Mouse (Mus musculus) kidney, embryonic 14.5 days (tissue): ENCODE data around the gene Nap1l5. TPM values are rescaled to one million over a fixed set of nuclear protein-coding genes. Genes with fewer than 3 reads are reported as not detected.
A peak's percentile ranks its signal among the peaks of the same experiment; 100 is the strongest.

Experiments
- ATAC-seq: fragments of 200-750 bp; cut with Nextera tagmentation; 2 replicates; pipeline ENCODE4 v1.8.0; 2017; ENCODE audit warnings: moderate number of reproducible peaks, mild to moderate bottlenecking, moderate TSS enrichment, moderate library complexity; ENCODE audit not compliant: low FRiP score, low TSS enrichment
- H3K27ac ChIP-seq: fragments of 300-500 bp; sonication (generic); 2 replicates; pipeline ENCODE4 v1.5.1; 2014; ENCODE audit warnings: low read depth, mild to moderate bottlenecking, low read length, moderate library complexity, mixed read lengths
- H3K27me3 ChIP-seq: fragments of 300-500 bp; sonication (generic); 2 replicates; pipeline ENCODE4 v1.6.1; 2014; ENCODE audit warnings: mild to moderate bottlenecking, low read length; ENCODE audit not compliant: control insufficient read depth, insufficient read depth
- H3K36me3 ChIP-seq: fragments of 300-500 bp; sonication (generic); 2 replicates; pipeline ENCODE4 v1.6.1; 2014; ENCODE audit warnings: low read length, mixed read lengths; ENCODE audit not compliant: control insufficient read depth, insufficient read depth
- H3K4me1 ChIP-seq: fragments of 300-500 bp; sonication (generic); 2 replicates; pipeline ENCODE4 v1.6.1; 2014; ENCODE audit warnings: low read length, mixed read lengths; ENCODE audit not compliant: control insufficient read depth, insufficient read depth
- H3K4me2 ChIP-seq: fragments of 300-500 bp; sonication (generic); replicated peaks from 2 replicates; pipeline ENCODE4 v1.6.1; 2014; ENCODE audit warnings: low read depth, mild to moderate bottlenecking, low read length
- H3K4me3 ChIP-seq: fragments of 300-500 bp; sonication (generic); 2 replicates; pipeline ENCODE4 v1.5.1; 2014; ENCODE audit warnings: mild to moderate bottlenecking, low read length
- H3K9ac ChIP-seq: fragments of 300-500 bp; sonication (generic); 2 replicates; pipeline ENCODE4 v1.6.1; 2014; ENCODE audit warnings: low read depth, mild to moderate bottlenecking, low read length, moderate library complexity
- H3K9me3 ChIP-seq: fragments of 300-500 bp; sonication (generic); 2 replicates; pipeline ENCODE4 v1.6.1; 2016; ENCODE audit warnings: low read length; ENCODE audit not compliant: control insufficient read depth
- WGBS: fragments of 180-500 bp; shearing (Covaris S2); extraction: QIAGEN DNeasy Blood & Tissue Kit; methylation state at CpG from one replicate; pipeline ENCODE4 v1.1.7; 2014; 5-methylcytosine and 5-hydroxymethylcytosine counted together
- polyA plus RNA-seq: library from polyadenylated mRNA; unstranded; fragments of >200 nt; fragmentation: Nextera tagmentation; extraction: Ambion mirVana; gene quantifications from 2 replicates; pipeline ENCODE4 v1.2.1, GENCODE M21; 2014

Gene Nap1l5
- polyA plus RNA-seq: 0.44 and 1.1 TPM in 2 replicates

GRCm38 (mm10) chr6:58906852-58907261 lies at the start of gene Nap1l5:
Nap1l5 (minus strand) TSS chr6:58907076.
- H3K4me1 ChIP-seq: 0 out of 2 replicates have a peak, but pooled peaks cover 2% of the 10 kb centered on the region
- peak; percentile 57; the same call in 1 of the 2 replicates for ATAC-seq
- 47% methylated on average over 34 of the region's 34 CpGs for WGBS
- H3K9me3 ChIP-seq: peaks cover 13% of the 10 kb centered on the region
- no peak within 1 kb of the TSS for H3K9ac ChIP-seq
- H3K4me3 ChIP-seq: peak within 1 kb of the TSS; percentile 33
- H3K27ac ChIP-seq: no peak within 1 kb of the TSS
- peak within 1 kb of the TSS; percentile 47 for H3K4me2 ChIP-seq
- no peaks in the 10 kb centered on the region for H3K36me3 ChIP-seq
- no peaks in the 10 kb centered on the region for H3K27me3 ChIP-seq

- H3K36me3 ChIP-seq: no peaks in the 10 kb centered on the region; the same call in 1 of the 2 replicates
- H3K9ac ChIP-seq: no peak overlapping the region
- H3K27me3 ChIP-seq: no peaks in the 10 kb centered on the region
- H3K9me3 ChIP-seq: no peaks in the 10 kb centered on the region
- no peak overlapping the region for H3K4me3 ChIP-seq
- H3K4me2 ChIP-seq: no peak overlapping the region
- WGBS: 28% methylated on average over 2 of the region's 2 CpGs
- H3K4me1 ChIP-seq: 0 out of 2 replicates have a peak, but pooled peaks cover 3% of the 10 kb centered on the region
- peak; percentile 81; the same call in 1 of the 2 replicates for ATAC-seq
- no peak overlapping the region for H3K27ac ChIP-seq
Observed at GRCm38 (mm10) chr6:58951128-58951992, 44.5 kb upstream of the Nap1l5 start.

- Histone ChIP-seq H3K9ac (no peak overlapping the region), H3K4me1 (0 out of 2 replicates have a peak, but pooled peaks cover 3% of the 10 kb centered on the region), H3K9me3 (no peaks in the 10 kb centered on the region), H3K27ac (no peak overlapping the region), H3K27me3 (no peaks in the 10 kb centered on the region), H3K36me3 (no peaks in the 10 kb centered on the region; the same call in 1 of the 2 replicates), H3K4me2 (no peak overlapping the region), H3K4me3 (no peak overlapping the region)
- no peak for ATAC-seq
- WGBS: 68% methylated on average over 1 of the region's 1 CpGs
Observed at GRCm38 (mm10) chr6:58950410-58950809, 43.5 kb upstream of the Nap1l5 start.

GRCm38 (mm10) chr6:58946840-58947239 lies 40.0 kb upstream of the Nap1l5 start:
- no peak overlapping the region for H3K4me3 ChIP-seq
- no peaks in the 10 kb centered on the region for H3K9me3 ChIP-seq
- ATAC-seq: no peak
- H3K36me3 ChIP-seq: no peaks in the 10 kb centered on the region
- no peak overlapping the region for H3K4me2 ChIP-seq
- H3K27ac ChIP-seq: no peak overlapping the region
- 0 out of 2 replicates have a peak, but pooled peaks cover 3% of the 10 kb centered on the region for H3K4me1 ChIP-seq
- H3K9ac ChIP-seq: no peak overlapping the region
- 80% methylated on average over 4 of the region's 4 CpGs for WGBS
- H3K27me3 ChIP-seq: no peaks in the 10 kb centered on the region

- Histone ChIP-seq H3K9me3 (no peaks in the 10 kb centered on the region), H3K9ac (no peak overlapping the region), H3K4me1 (no peaks in the 10 kb centered on the region), H3K4me3 (no peak overlapping the region), H3K36me3 (no peaks in the 10 kb centered on the region), H3K27me3 (no peaks in the 10 kb centered on the region), H3K27ac (no peak overlapping the region), H3K4me2 (no peak overlapping the region)
- WGBS: 75% methylated on average over 2 of the region's 2 CpGs
- no peak for ATAC-seq
Observed at GRCm38 (mm10) chr6:58946246-58946645, 39.4 kb upstream of the Nap1l5 start.

- H3K4me1 ChIP-seq: no peaks in the 10 kb centered on the region
- ATAC-seq: no peak
- no peak overlapping the region for H3K4me2 ChIP-seq
- H3K4me3 ChIP-seq: no peak overlapping the region
- no peaks in the 10 kb centered on the region for H3K9me3 ChIP-seq
- no peak overlapping the region for H3K9ac ChIP-seq
- no peaks in the 10 kb centered on the region for H3K36me3 ChIP-seq
- no peak overlapping the region for H3K27ac ChIP-seq
- WGBS: 86% methylated on average over 3 of the region's 3 CpGs
- no peaks in the 10 kb centered on the region for H3K27me3 ChIP-seq
Observed at GRCm38 (mm10) chr6:58943958-58944357, 37.1 kb upstream of the Nap1l5 start.

- Histone ChIP-seq H3K4me3 (no peak overlapping the region), H3K36me3 (no peaks in the 10 kb centered on the region), H3K27ac (no peak overlapping the region), H3K9me3 (no peaks in the 10 kb centered on the region), H3K27me3 (no peaks in the 10 kb centered on the region), H3K9ac (no peak overlapping the region), H3K4me1 (no peaks in the 10 kb centered on the region), H3K4me2 (no peak overlapping the region)
- ATAC-seq: no peak
- whole genome bisulfite sequencing: 94% methylated on average over 2 of the region's 2 CpGs
Observed at GRCm38 (mm10) chr6:58942276-58942675, 35.4 kb upstream of the Nap1l5 start.

- Histone ChIP-seq H3K4me2 (no peak overlapping the region), H3K36me3 (no peaks in the 10 kb centered on the region), H3K27me3 (no peaks in the 10 kb centered on the region), H3K27ac (no peak overlapping the region), H3K4me3 (no peak overlapping the region), H3K9me3 (no peaks in the 10 kb centered on the region), H3K9ac (no peak overlapping the region), H3K4me1 (no peaks in the 10 kb centered on the region)
- ATAC-seq: no peak
Observed at GRCm38 (mm10) chr6:58937726-58938125, 30.9 kb upstream of the Nap1l5 start.

- Histone ChIP-seq H3K27ac (no peak overlapping the region), H3K4me2 (no peak overlapping the region), H3K4me1 (no peaks in the 10 kb centered on the region), H3K27me3 (no peaks in the 10 kb centered on the region), H3K4me3 (no peak overlapping the region), H3K9me3 (no peaks in the 10 kb centered on the region), H3K36me3 (no peaks in the 10 kb centered on the region), H3K9ac (no peak overlapping the region)
- ATAC-seq: no peak
- WGBS: 80% methylated on average over 4 of the region's 4 CpGs
Observed at GRCm38 (mm10) chr6:58934144-58934543, 27.3 kb upstream of the Nap1l5 start.
